Mouse (Mus musculus) embryo, embryonic 9.5 days (tissue): ENCODE measurements around the gene Atp2a2.
A peak's percentile ranks its signal among the peaks of the same experiment; 100 is the strongest.

Experiments used
- DNase-seq: peaks from one replicate; pipeline ENCODE4 v3.0.0-alpha.2; 2017; ENCODE audit errors: extremely low spot score

The Atp2a2 gene

GRCm38 (mm10) chr5:122519043-122519660, 17.1 kb upstream of the Atp2a2 start:
- no peak for DNase-seq

DNA sequence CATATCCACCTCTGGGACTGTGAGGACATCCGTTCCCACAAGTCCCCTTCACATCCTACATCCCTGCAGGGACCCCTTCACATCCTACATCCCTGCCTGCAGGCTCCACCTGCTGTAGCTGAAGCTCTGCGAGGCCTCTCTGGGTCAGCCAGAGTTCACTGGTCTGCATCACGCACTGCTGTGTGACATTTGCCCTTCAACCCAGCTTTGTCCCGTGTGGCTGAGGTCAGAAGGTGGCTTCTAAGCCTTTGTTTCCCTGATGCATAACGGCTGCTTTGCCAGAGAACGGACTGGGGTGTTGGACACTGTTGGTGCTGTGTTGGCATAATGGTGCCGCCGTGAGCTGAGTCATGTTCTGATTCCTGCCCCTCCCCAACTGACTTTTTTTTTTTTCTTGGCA, 16.2 kb upstream of the Atp2a2 start:
- DNase-seq = peak; percentile 56

DNA sequence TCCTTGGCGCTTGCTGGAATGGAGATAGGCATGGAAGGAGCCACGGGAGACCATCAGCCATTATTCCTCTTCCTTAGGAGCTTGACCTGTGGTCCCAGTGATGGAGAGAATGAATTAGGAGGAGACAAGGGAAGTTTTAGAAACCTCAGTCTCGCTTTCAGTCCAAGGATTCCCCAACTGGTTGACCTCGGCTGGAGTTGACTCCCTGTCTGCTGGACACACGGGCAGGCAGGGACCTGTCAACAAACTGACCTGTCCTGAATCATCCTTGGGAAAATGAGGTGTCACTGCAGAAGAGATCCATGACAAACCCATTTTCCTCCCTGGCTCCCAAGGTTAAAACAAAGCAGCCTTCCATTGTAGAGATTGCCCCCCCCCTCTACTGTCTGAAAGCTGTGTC, 14.9 kb upstream of the Atp2a2 start:
- DNase-seq = no peak

DNA sequence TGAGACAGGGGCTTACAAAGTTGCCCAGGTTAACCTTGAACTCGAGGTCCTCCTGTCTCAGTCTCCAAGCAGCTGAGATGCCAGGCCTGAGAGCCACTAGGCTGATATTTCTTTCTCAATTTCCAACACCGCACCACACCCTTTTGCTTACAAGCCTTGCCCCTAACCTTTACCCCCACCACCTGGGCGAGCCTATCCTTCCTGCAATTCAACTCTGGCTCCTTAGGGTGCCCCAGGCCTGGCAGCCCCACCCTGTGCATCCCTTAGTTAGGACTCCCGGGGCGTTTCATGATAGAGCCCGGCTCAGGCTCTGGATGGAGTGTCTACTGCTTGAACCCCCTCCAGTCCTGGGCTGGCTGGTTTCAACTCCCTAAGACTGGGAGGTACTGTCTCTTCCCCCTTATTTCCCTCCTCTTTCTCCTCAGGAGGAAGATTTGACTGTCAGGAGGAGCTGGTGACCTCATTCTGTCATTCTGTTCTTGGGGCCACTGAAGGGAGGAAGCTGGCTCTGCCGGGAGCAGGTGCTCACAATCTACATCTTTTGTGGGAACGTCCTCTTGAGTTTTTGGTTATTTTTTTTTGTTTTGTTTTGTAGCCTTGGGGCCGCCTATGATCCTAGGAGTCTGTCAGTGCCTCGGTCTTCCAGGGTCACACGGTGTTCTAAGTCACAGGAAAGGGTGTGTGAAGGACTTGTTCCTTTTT, 14.2 kb upstream of the Atp2a2 start:
- DNase-seq = no peak

GRCm38 (mm10) chr5:122514127-122514521, 12.1 kb upstream of the Atp2a2 start:
- no peak for DNase-seq

DNA sequence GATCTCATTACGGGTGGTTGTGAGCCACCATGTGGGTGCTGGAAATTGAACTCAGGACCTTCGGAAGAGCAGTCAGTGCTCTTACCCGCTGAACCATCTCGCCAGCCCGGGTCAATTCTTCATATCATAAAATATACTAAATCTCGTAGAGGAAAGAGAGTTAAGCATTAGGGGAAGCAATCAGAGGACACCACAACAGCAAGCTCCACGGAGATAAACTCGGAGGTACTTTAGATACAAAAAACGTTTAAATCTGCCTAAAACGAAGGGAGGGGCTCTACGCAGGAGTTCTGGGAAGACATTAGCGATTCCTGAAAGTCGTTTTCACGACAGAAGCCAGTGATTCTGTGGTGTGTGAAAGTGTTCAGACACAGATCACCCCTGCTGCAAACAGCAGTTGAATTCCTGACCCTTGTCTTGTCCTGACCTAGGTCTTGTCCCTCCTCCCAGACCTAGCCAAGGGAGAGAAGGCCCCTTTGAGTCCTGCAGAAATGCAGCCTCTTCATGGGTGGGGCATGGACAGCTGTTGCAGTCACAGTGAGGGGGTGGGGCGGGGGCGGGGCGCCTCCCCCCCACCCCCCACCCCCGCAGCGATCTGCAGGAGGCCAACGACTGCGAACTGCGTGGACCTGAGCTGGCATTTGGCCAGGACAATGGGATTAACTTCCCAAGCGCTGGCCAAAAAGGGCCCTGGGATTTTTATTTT, 11.5 kb upstream of the Atp2a2 start:
- DNase-seq = no peak

- no peak for DNase-seq
Measured at GRCm38 (mm10) chr5:122512011-122512410, 10.0 kb upstream of the Atp2a2 start.

GRCm38 (mm10) chr5:122511405-122511804, 9.4 kb upstream of the Atp2a2 start:
- DNase-seq = no peak

GRCm38 (mm10) chr5:122510651-122511157, 8.7 kb upstream of the Atp2a2 start:
- no peak for DNase-seq

DNA sequence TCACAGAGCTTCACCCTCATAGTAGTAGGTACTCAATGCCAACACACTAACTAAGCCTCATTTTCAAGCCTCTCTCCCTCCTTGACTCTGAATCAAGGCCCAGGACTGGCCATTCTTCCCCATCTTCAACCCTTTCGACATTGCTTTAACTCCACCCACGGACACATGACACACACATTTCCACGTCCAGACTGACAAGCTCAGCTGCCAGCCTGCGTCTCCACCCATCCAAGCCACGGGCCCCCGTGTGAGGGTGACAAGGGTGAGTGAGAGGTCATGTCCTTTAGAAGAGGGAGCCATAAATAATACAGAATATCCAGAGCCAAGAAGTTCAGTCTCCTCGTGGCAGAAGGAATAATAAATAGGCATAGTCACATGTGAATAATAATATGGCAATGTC, 7.6 kb upstream of the Atp2a2 start:
- no peak for DNase-seq

DNA sequence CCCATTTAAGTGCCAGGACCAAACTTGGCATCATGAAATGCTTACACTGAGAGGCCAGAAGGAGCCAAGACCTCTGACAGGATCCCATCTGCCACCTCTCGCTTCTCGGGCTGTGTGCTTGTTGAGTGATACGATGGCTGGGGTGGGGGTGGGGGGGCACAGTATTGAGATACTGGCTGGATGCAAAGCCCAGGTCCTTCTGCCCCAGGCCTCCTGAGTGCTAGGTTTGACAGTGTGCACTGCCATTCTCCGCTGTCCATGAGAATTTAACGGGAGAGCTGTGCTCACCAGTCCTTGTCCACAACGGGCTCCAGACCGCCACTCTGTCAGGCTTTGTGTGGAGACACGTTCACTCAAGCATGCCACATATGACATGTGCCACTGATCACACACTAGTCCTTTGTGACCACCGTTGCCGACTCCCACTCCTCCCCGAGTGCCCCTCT, 6.9 kb upstream of the Atp2a2 start:
- no peak for DNase-seq

DNA sequence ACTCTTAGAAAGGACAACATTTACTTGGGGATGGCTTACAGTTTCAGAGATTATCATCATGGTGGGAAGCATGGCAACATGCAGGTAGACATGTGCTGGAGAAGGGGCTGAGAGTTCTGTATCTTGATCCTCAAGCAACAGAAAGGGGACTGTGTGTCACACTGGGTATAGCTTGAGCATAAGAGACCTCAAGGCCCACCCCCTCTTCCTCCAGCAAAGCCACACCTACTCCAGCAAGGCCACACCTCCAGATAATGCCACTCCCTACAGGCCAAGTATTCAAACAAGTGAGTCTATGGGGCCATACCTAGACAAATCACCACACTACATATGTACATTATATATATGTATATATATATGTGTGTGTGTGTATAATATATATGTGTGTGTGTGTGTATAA, 5.4 kb upstream of the Atp2a2 start:
- no peak for DNase-seq

DNA sequence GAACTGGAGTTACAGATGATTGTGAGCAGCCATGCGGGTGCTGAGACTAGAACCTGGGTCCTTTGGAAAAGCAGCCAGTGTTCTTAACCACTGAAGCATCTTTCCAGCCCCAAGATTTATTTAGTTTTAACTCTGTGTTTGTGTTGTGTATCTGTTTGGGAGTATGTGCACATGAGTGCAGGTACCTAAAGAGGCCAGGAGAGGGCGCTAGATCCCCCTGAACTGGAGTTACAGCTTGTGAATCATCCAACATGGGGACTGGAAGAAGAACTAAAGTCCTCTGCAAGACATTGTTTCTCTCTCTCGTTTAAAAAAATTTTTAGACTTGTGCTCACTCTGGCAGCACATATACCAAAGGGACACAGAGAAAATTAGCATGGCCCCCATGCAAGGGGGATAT, 4.4 kb upstream of the Atp2a2 start:
- no peak for DNase-seq

DNA sequence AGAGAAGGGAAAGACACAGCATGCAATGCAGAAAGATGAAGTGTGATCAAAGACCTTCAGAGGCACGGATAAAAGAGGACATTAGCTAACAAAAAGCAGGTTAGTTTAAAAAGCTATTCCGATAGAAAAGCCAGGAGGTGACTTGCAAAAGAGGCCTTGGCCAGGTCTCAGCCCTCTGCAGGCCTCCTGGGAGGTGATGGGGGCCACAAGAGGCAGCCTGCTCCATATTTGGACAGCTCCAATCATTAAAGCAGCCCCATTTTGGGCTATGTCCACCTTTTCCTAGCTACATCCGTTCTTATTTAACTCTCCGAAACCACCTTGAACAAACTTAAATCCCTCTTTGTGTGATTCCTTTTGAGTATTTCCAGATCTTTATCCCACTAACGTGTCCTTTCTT, 3.5 kb upstream of the Atp2a2 start:
- DNase-seq = no peak

- DNase-seq = no peak
Measured at GRCm38 (mm10) chr5:122503760-122504119, 1.7 kb upstream of the Atp2a2 start.

DNA sequence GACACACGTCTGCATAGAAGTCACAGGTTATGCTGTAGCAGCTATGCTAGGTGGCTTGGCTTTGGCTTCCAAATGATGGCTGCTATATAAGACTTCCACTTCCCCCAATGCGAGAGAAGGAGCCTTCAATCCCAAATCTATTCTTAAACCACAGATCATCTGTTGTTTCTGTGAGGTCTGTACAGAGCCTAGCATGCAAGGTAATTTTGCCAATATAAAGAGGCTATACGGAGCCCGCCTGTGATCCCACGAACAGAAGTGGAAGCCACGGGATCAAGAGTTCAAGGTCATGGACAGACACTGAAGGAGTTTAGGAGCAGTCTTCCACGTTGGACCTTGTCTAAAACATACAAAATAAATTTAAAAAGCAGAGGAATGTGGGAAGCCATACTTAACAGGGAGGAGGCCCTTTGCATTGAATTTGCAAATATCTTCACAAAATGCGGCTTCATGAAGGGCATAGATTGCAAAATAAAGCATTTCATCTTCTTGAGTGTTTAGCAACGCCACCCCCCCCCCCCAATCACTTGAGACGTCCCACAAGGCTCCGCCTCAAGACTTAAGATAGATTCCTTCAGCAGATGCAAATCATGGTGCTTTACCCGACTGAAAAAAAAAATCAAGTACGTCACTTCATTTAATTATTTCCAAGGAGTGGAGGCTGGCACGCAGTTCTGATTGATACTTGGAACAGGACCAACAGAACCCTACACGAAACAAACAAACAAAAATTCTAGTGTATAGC, 1.2 kb upstream of the Atp2a2 start:
- DNase-seq = no peak

- DNase-seq = peak; percentile 74
Measured at GRCm38 (mm10) chr5:122501101-122502076, 636 bp downstream of the Atp2a2 start.

DNA sequence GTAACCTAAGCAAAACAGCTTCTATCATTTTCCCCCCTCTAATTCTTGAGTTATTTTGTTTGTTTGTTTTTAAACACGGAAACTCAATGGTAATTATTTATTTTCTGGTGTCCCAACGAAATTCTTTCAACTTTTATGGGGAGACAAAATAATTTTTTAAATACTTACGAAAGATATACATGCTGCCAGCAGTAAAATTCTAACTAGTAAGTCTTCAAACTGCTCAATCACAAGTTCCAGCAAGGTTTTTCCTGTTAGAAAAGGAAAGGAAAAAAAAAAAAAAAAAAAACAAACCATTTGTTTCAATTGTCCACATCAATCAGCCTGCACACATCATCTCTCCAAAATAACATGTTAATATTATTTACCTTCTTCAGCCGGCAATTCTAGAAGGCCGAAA, 1.5 kb downstream of the Atp2a2 start:
- DNase-seq = no peak

DNA sequence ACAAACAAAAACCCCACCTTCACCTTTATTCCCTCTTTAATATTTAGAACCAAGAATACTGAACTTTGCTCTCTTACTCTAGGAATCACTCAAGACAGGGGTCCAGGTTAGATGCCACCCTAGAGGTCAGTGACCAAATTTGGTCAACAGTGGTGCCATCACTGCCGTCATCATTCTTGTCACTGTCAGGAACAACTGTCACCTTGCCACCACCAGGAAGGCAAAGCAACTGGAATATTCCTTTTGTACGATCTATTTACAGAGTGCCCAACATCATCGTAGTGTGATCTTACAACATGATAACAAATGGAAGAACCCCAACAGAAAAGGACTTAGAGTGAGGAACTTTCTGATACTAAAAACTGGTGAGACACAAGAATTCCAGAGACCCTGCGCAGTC, 1.9 kb downstream of the Atp2a2 start:
- DNase-seq = no peak

- DNase-seq = no peak
Measured at GRCm38 (mm10) chr5:122498046-122498445, 4.0 kb downstream of the Atp2a2 start.

GRCm38 (mm10) chr5:122496990-122497389, 5.0 kb downstream of the Atp2a2 start:
- DNase-seq = no peak
